Mouse (Mus musculus): ENCODE measurements at regions not wholly inside any gene's neighbourhood (a gene's known extent, or its start where the extent isn't known, plus 50 kb on each side); places are given as distances from the start of the nearest gene placed in this dataset.

GRCm38 (mm10) chr3:111735042-111735680 lies 1484.4 kb upstream of the Prmt6 start:
- Histone ChIP-seq H3K27me3 (no peaks in the 10 kb centered on the region), H3K4me1 (no peaks in the 10 kb centered on the region), H3K4me3 (no peak overlapping the region), H3K4me2 (replicated peaks) (no peak overlapping the region), H3K9me3 (no peaks in the 10 kb centered on the region), H3K27ac (replicated peaks) (no peak overlapping the region), H3K9ac (replicated peaks) (no peak overlapping the region), H3K36me3 (no peaks in the 10 kb centered on the region)
- 77% methylated on average over 2 of the region's 2 CpGs for WGBS
- ATAC-seq (ENCODE audit: low FRiP score, low read depth): peak; percentile 78

Measured in midbrain, embryonic 12.5 days (tissue).